Mouse (Mus musculus): ENCODE results near the gene Cd247. TPM values are rescaled to one million over a fixed set of nuclear protein-coding genes. Genes with fewer than 3 reads are reported as not detected.

Gene Cd247
- total RNA-seq, 1 experiment from 2014 or later, result 43.0 TPM

DNA sequence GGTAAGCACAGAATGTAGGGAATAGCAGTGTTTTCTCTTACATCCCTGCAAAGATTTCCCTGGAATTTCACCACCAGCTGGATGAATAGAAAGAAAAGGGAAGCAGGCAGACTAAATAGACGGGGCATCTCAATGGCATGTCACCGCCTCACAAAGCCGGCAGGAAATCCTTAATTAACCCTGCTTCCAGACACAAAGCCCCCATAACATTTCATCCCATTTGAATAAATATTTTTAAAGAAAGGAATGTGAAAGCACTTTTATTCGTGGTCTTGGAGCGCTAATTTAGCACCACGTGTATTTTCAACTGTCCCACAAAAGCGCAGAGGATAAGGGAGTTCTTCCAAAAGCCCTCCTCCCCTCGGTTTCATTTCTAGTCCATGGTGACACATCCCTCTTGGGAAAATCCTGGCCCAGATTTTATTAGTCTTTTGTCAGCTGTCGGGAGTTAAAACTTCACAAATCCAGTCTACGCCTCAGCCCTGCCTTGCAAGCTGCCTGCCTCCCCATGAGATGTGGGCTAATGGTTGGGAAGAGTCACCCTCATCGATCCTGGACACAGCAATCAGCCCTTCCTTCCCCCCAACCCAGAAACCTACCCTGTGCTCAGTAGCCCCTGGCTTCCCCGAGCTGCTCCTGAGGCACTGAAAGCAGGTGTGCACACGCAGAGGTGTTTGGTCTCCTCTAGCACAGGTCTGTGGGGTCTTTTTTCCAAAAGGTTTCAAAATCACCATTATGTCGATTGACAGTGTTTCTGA, 26.2 kb downstream of the Cd247 start:
- no peak for ATAC-seq (replicated peaks; ENCODE audit: insufficient number of reproducible peaks, low FRiP score, low TSS enrichment, poor library complexity, severe bottlenecking)

DNA sequence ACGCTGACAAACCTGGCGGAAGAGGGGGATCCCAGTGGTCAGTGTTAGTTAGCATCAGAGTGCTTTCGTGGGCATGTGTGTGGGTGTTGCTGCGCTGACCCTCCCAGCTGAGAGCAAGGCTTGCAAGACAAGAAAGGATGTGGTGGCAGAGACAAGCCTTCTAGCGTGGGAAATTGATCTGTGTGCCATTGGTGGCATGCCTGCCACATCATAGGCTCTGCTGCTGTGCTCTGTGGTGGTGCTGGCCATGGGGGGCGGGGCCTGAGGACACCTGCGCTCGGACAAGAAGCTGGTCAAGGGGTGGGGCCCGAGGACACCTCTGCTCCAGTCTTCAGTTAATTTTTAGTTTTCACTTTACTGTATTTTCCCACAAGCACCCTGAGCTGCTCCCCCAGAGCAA, 27.9 kb downstream of the Cd247 start:
- ATAC-seq (replicated peaks; ENCODE audit: insufficient number of reproducible peaks, low FRiP score, low TSS enrichment, poor library complexity, severe bottlenecking), result peak; percentile 55

DNA sequence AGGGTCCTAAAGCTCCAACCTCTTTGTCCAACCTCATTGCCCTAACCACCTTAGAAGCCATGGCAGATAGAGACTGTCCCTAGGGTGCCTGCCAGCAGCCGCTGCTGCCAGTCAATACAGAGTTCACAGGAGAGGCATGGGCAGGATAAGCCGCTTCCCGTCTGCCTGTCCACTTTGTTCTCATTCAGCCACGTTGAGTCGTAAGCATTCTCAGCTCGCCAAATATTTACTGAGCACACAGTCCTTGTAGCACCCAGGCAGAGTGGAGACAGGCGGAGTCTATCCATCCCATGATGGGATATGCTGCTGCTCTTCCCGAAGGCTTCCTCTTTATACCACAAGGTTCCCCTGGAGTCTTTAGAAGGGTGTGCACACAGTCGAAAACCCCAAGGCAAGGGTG, 28.8 kb downstream of the Cd247 start:
- ATAC-seq (replicated peaks; ENCODE audit: insufficient number of reproducible peaks, low FRiP score, low TSS enrichment, poor library complexity, severe bottlenecking), result no peak

DNA sequence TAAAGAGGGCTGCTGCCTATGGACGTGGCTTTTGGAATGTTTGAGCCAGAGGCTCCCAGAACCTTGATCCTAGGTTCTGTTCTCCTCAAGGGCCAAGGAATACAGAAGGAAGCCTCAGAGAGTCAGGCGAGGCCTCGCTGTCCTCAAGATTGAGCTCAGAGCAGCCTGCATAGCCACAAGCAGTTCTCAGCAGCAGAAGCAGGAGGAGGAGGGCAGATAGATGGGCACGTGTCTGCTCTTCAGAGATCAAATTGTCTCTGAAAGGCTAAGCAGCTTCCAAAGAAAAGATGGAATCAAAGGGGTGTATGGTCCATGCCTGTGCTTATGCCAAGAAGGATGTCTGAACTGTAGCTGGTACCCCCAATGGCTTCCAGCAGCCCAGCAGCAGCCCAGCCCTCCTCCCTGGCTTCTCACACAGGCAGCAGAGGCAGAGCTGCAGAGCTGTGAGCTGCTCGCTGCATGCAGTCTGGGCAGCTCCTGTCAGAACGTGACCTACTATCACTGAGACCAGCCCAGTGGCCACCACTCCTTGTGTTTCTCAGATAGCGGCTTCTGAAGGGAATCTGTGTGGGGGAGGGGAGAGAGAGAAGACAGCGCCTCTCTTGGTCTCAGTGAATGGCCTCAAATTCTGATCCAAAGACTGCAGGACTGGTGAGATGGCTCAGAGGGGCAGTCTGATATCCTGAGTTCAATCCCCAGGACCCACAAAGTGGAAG, 29.8 kb downstream of the Cd247 start:
- no peak for ATAC-seq (replicated peaks; ENCODE audit: insufficient number of reproducible peaks, low FRiP score, low TSS enrichment, poor library complexity, severe bottlenecking)

DNA sequence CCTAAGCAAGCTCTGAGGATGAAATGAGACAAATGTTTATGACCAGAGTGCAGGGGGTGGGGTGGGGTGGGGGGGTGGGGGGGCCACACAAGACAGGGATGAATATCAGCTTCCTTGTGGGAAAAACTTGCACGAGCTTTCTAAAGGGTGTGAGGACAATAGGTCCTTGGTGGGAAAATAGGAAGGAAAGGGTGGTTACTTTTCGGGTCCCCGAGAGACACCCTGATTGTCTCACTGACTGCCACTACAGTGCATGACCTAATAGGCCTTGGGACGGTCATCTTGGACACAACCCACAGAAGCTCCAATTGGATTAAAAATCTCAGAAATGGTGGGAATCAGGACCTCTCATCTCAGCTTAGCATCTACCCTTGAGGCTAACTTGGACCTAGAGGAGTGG, 30.7 kb downstream of the Cd247 start:
- no peak for ATAC-seq (replicated peaks; ENCODE audit: insufficient number of reproducible peaks, low FRiP score, low TSS enrichment, poor library complexity, severe bottlenecking)

DNA sequence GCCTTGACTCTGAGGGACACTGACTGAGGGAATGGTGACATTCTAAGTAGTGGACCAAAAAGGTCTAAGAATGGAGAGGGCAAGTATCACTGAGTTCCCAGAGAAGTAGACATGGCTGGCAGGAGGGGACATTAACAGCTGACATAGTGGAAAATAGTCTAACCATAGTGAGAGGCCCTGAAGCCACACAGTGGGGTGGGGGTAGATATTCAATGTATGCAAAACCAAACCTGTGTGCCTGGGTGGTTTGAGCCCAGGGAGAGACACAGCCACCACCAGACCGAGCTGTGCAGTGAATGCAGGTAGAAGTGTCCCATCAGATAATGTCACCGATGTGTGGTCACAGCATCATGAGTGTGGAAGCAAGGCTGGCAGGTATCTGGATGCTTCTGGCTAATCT, 33.5 kb downstream of the Cd247 start:
- ATAC-seq (replicated peaks; ENCODE audit: insufficient number of reproducible peaks, low FRiP score, low TSS enrichment, poor library complexity, severe bottlenecking), result no peak

DNA sequence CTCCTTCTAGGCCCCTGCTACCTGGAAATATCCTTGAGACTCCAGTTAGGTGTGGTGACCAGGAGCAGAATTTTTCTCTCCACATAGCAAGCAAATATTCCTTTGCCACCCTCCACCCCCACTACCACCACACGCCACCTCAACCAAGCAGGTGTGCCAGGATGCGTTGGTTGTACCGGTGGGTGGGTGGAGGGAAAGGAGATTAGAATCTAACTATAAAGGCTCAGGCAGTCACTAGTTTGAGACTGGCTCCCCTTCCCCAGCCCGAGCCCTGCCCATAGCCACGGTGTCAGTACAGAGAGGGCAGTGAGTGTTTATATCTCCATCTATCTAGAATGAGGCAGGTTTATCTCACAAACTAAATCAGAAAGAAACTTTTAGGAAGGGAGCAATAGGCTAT, 39.7 kb downstream of the Cd247 start:
- no peak for ATAC-seq (replicated peaks; ENCODE audit: insufficient number of reproducible peaks, low FRiP score, low TSS enrichment, poor library complexity, severe bottlenecking)

DNA sequence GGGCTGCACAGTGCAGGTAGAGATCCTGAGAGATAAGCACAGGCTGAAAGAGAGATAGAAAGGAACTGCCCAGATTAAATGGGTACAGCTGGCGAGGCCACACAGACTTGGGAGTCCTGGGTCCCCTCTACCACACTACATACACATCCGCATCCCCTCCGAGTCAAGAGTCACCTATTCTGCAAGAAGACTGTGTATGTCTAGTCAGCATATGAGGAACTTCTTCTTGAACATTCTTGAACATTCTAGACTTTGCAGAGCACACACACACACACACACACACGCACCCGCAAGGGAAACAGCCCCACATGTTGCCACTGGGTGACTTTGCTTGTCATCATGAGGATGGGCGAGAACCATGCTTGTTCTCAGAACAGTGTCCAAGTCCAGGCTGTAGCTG, 40.1 kb downstream of the Cd247 start:
- no peak for ATAC-seq (replicated peaks; ENCODE audit: insufficient number of reproducible peaks, low FRiP score, low TSS enrichment, poor library complexity, severe bottlenecking)

DNA sequence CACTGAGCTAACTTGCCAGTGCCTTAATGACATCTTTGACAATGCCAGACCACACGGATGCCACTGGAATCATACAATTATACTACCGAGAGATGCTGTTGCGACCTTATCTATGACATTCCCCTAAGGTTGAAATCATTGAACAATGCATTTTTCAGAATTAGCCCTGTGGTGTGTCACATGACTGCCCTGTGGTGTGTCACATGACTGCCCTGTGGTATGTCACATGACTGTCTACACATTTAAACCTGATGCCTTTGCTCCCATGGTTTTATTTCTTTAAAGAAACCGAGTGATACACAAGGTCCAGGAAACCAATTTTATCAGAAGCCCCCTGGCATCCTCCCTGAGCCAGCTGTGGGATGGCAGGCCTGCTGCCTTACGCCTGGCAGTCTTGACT, 41.4 kb downstream of the Cd247 start:
- ATAC-seq (replicated peaks; ENCODE audit: insufficient number of reproducible peaks, low FRiP score, low TSS enrichment, poor library complexity, severe bottlenecking), result no peak

DNA sequence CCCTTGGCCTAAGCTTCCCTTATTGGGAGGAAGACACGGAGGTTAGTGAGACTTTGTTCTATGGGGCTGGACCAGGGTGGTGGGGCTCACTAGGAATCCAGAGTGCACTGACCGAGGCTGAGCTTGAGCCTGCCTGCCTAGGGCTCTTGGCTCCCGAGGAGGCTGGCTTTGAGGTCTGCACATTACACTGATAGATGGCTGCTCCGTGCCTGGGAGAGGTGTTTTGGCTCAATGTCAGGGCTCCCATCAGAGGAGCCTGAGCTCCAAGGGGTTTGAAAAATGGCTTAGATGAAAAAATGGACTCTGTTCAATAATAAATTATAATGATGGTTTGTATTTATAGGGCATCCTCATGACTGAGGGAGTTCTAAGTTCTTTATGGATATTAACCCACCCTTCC, 44.8 kb downstream of the Cd247 start:
- no peak for ATAC-seq (replicated peaks; ENCODE audit: insufficient number of reproducible peaks, low FRiP score, low TSS enrichment, poor library complexity, severe bottlenecking)

DNA sequence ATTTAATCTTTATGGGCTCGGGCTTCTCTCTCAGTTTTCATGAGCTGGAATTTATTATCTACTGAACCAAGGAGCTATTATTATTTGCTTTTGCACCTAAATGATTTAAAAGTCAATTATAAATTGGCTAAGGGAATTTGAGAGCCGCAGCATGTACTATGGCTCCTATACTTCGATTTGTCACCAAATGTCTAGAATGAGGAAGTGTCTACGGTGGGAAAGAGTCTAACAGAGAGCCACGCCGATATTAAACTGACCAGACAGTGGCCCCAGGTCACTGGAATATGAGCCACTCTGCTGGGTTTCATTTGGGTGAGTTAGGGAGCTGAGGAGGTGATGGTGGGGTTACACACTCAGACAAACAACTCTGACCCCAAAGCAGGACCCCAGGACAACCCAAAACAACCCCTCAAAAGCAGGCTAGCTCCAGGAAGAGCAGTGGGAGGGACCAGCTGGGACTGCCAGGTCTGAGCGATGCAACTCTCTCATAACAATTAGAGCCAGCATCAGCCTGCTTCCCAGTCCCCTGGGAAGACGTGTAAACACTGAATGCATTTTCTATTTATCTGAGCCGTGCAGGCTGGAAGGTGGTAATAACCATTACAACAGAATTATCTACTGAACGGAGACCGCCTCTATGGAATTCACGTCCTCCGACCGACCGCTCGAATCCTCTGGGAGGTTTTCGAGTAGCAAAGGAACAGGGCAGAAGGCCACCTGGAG, 45.6 kb downstream of the Cd247 start:
- no peak for ATAC-seq (replicated peaks; ENCODE audit: insufficient number of reproducible peaks, low FRiP score, low TSS enrichment, poor library complexity, severe bottlenecking)

DNA sequence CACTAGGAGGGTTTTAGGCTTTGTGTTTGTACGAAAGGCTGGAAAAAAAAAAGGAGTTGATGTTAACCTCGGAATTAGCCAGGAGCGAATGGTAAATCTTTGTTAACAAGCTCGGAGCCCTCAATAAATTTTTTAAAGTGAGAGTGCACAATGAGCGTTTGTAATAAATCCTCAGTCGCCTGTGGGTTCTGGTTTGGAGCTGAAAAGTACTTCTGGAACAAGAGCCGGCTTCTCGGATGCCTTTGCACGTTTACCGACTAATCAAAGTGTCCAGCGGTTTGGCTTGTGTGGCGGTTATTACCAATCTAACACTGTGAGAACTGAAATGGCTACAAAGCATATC, 46.1 kb downstream of the Cd247 start:
- no peak for ATAC-seq (replicated peaks; ENCODE audit: insufficient number of reproducible peaks, low FRiP score, low TSS enrichment, poor library complexity, severe bottlenecking)

DNA sequence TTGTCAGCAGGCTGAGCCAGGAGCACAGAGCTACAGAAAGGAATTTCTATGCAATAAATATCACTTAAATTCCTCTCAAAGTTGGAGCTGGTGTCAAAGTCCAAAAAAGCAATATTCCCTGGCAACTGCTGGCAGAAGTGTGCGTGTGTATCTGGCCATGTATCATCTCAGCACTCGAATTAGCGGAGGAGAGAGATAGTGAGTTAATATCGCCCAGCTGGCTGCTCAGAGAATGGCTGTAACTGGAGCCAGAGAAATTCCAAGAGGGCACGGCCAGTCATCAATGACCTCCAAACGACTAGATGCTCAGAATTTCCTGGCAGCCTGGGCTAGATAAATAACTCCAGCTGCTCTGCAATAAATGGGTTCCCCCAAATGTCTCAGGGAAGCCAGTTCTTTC, 48.0 kb downstream of the Cd247 start:
- no peak for ATAC-seq (replicated peaks; ENCODE audit: insufficient number of reproducible peaks, low FRiP score, low TSS enrichment, poor library complexity, severe bottlenecking)

DNA sequence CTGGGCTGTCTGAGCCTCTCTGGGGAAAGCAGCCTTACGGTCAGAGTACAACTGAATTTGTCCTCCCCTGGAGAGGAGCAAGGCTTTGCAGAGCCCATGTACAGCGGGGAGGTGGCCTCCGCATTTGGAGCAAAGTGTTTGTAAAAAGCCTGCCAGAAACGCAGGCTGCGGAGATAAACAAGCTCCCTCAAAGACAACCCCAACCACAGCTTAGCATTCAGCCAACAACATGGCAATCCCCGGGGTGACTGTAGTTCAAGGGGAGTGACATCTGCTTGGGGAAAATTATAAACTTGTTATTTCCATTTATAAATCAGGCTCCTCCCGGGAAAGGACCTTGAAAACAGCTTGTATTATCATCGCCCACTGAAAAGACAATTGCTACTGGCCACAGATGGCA, 49.1 kb downstream of the Cd247 start:
- ATAC-seq (replicated peaks; ENCODE audit: insufficient number of reproducible peaks, low FRiP score, low TSS enrichment, poor library complexity, severe bottlenecking), result no peak

DNA sequence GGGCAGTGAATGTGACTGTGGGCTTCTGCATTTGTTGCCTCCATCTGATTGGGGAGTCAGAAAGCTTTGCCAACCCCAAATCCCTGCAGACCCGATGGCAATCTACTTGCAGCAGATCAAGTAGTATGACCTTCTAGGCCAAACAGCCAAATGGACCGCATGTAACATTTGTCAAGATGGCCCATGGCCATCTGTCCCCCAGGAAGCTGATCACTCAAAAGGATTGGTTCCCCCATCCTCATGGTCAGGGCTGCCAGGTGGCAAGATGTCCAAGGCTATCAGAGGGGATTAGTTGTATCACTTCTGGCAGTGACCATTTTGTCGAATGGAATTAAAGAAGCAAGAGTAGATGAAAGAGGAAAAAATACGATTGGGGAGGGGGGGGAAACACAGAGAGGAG, 50.7 kb downstream of the Cd247 start:
- ATAC-seq (replicated peaks; ENCODE audit: insufficient number of reproducible peaks, low FRiP score, low TSS enrichment, poor library complexity, severe bottlenecking), result no peak

DNA sequence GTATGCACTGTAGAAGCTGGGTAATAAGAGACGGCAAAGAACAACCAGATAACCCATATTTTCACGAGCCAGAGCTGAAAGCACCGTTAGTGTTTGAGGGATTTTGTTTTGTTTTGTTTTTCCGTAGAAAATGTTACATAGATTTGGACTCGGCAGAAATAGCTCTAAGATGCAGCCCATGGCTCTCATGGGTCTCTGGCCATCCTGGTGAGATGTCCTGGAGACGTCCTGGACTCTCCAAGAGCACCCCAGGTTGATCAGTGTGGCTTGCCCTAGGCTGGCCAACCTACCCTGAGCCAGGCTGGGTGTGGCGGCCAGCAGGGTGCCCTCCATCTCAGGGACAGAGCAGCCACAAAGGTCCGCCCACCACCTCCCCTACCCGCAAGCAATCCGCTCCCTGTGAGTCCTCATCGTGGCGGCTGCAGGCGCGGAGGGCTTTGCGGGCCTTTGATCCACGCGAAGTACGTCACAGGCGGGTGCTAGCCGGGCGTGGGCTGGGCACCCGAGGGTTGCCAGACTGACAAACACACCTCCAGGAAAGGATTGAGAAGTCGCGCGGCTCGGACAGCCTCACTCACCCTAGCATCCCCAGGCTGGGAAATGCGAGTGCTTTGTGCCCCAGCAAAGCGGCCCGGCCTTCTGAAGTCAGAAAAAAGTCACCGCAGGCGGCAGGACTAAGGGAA, 52.2 kb downstream of the Cd247 start:
- no peak; the same call in 1 of the 2 replicates for ATAC-seq (replicated peaks; ENCODE audit: insufficient number of reproducible peaks, low FRiP score, low TSS enrichment, poor library complexity, severe bottlenecking)

DNA sequence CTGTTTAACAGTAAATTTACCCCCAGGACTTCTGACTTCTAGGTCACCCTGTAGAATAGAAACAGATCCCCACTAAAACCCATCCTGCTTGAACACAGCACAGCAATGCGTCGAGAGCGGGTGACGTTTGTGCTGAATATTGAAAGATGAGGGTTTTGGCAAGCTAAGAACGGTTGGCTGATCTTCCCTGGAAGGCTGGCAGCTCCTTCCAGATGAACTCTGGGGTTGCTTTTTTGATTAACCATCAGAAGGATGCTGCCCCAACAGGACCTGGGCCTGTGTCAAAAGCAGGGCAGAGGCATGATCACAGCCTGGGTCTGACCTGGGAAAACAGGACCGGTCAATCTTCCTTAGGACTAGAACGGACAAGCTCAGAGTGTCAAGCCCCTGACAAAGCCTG, 53.7 kb downstream of the Cd247 start:
- no peak for ATAC-seq (replicated peaks; ENCODE audit: insufficient number of reproducible peaks, low FRiP score, low TSS enrichment, poor library complexity, severe bottlenecking)

DNA sequence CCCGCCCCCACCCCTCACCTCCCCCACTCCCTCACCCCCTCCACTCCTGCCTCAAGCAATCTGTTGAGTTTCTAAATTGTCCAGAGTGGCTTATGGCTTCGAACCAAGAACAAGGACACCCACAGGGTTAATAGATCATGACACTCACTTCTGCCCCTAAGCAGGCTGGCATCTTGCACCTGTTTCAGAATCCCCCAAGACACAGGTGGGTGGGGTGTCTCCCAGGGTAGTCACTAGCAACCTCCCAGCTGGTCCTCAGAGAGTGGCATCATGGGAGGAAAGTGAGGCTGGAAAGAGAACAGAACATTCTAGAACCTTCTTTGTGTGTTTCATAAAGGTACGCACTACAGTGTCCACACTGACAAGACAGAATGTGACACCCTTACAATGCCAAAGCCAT, 55.1 kb downstream of the Cd247 start:
- no peak for ATAC-seq (replicated peaks; ENCODE audit: insufficient number of reproducible peaks, low FRiP score, low TSS enrichment, poor library complexity, severe bottlenecking)

DNA sequence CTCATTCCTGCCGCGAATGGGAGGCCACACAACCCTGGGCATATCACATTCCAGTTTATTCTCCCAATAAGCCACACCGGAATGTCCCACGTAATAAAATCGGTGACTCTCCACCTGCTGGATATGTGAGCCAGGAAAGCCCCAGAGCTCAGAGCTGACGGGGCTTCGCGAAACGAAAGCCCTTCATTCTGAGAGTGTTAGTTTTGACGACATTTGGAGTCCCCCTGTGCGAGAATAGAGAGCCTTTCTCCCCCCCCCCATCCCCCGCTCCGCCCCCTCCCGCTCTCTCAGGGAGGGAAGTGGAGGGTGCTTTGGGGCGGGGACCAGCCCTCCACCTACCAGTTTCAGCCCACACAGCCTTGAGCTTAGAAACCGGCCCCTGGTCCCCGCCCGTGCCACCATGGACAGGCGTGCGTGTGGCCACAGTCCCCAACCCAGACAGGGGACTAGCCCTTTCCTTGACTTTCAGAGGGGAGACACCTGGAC, 56.0 kb downstream of the Cd247 start:
- ATAC-seq (replicated peaks; ENCODE audit: insufficient number of reproducible peaks, low FRiP score, low TSS enrichment, poor library complexity, severe bottlenecking), result no peak; the same call in 1 of the 2 replicates
